Mouse (Mus musculus) urinary bladder, adult 2 months (tissue): ENCODE data around the gene Sfi1. TPM values are rescaled to one million over a fixed set of nuclear protein-coding genes. Genes with fewer than 3 reads are reported as not detected.
"Not testable (repeated sequence)": the region's sequence is repeated elsewhere in the genome, so short reads cannot be mapped to it uniquely, and the experiment has no call there.

Source experiments
- DNase-seq: peaks from one replicate; pipeline ENCODE4 v3.0.0; 2022; ENCODE audit warnings: low spot score
- polyA plus RNA-seq: library from polyadenylated mRNA; depleted of rRNA; stranded (reverse); fragments of >200 nt; gene quantifications from 2 replicates; pipeline ENCODE4 v1.2.3, GENCODE M21; 2012

Gene Sfi1
- polyA plus RNA-seq, 1 experiment, result 38.1 TPM

DNA sequence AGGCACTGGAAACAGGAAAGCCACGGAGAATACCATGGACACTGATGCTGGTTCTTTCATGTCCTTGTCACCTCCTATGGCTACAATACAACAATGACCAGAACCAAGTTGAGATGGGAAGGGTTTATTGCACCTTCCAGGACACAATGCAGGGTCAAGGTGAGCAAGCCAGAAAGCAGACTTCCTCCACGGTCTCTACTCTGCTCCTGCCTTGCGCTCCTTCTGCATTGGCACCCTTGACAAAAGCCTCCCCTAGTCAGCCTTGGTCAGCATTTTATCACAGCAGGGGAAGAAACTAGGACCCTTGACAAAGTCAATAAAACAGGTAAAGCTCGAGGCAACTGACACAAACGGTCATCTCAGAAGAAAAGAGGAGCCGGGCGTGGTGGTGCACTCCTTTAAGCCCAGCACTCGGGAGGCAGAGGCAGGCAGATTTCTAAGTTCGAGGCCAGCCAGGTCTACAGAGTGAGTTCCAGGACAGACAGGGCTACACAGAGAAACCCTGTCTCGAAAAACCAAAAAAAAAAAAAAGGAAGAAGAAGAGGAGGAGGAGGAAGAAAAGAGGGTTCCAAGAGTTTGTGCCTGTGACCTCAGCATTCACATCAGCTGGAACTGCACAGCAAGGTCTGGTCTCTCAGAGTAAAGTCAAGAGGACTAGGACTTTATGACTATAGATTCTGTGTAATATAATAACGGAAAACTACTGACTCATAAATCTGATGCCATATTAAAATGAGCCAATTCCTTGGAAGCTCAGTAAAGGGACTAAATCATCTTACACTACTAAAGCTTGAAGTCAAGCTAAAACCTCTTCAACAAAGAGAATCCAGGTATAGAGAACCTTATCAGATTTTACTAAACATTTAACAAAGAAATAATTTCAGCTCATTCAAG is 19.6 kb downstream of the Sfi1 start:
- DNase-seq, result peak; percentile 97

DNA sequence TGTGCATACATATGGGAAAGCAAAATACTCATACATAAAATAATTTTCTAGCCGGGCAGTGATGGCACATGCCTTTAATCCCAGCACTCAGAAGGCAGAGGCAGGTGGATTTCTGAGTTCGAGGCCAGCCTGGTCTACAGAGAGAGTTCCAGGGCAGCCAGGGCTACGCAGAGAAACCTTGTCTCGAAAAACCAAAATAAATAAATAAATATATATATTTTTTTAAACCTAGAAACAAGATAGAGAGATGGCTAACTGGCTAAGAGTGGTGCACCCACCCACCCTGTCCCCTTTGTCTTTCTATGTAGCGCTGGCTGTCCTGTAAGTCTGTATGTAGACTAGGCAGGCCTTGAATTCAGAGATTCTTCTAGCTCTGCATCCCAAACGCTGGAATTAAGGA is 20.7 kb downstream of the Sfi1 start:
- DNase-seq, result not testable (repeated sequence)

DNA sequence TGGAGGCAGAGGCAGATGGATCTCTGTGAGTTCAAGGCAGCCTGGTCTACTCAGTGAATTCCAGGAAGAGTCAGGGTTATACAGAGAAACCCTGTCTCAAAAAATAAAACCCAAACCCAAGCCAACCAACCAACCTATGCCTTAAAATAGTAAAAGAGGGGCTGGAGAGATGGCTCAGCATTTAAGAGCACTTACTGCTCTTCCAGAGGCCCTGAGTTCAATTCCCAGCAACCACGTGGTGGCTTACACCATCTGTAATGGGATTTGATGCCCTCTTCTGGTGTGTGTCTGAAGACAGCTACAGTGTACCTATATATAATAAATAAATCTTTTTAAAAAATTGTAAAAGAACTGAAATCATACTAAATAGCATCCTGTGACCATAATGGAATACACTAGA is 21.3 kb downstream of the Sfi1 start:
- DNase-seq, result peak; percentile 76

DNA sequence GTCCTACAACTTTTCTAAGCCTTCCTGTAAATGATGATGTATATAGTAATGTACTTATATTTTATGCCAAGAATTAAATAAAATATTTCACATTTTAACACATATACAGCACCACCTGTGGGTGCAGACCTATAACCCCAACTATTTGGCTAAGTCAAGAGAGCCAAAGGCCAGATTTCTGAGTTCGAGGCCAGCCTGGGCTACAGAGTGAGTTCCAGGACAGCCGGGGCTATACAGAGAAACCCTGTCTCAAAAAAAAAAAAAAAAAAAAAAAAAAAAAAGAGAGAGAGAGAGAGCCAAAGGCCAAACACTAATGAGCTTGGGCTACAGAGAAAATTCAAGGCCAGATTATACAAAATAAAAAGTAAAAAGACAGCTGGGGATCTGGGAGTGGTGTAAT is 24.2 kb downstream of the Sfi1 start:
- peak; percentile 68 for DNase-seq

DNA sequence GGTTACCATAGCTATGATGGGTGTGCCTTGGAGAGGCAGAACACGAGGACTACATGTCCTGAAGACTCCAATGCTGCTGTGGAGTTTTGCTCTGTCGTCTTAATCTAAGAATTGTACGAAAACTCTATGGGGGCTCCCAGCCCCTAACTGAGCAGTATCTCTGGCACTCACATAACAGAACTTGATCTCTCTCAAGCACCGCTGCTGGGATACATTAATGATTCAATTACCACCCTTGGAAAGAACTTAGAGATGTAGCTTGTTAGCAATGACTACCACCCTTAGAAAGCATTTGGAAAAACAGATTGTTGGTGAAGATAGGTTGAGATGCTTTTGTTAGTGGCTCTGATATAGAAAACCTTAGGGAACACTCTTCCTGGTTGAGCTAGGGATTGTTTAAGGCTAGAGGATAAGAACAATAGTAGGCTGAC is 25.7 kb downstream of the Sfi1 start:
- DNase-seq, result peak; percentile 75

DNA sequence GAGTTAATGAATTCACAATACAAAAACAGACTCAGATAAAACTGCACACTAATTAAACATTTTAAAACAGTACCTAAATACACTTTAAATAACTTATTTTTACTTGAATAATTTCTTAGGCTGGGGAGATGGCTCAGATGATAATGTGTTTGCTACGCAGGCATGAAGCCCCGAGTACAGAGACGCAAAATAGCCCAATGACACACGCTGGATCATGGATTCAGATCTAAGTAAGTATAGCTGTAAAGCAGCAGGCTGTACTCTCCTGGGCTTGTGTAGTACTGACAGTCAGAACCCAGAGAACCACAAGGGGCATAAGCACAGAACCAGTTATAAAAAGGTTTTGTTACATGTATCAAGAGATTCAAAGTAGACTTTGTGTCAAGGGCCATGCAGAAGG is 26.1 kb downstream of the Sfi1 start:
- DNase-seq, result not testable (repeated sequence)

DNA sequence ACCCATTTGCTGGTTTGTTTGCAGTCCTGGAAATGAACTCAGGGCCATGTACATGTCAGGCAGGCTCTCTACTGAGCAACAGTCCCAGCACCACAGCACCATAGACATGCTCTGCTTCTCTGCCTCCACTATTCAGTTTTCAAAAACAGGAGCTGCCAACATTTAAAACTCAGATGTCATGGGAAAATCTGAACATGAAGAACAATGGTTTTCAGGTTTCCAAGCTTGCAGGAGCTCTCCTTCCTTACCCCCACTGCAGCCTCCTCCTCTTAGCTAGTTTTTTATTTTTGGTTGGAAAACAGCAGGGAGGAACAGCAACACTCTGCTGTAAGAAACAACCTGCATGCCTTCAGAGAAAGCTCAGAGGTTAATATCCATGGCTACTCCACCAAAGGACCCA is 26.9 kb downstream of the Sfi1 start:
- DNase-seq, result not testable (repeated sequence)

DNA sequence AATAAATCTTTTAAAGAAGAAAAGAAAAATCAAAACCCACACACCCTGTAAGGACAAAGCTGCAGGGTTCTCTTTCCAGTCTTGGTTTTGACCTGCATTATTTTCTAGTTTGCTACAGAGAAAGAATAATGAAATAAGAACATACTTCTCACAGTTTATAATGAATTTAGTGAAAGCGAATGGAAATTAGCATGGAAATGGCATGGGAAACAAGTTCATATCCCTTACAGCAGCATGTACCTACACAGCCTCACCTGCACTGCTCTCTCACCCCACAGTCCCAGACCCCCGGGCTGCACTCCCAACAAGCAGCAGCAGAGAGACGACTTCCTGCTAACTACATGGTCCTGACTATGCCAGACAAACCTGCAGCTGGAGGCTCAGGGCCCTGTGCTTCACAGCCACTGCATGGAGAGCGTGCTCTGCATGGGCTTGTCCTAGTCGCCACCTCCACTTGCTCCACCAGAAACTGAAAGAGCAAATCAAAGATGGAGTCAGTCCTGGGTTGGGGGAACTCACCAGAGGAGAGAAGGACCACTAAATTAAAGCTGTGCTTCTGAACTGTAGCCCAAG is 28.0 kb downstream of the Sfi1 start:
- DNase-seq, result not testable (repeated sequence)

DNA sequence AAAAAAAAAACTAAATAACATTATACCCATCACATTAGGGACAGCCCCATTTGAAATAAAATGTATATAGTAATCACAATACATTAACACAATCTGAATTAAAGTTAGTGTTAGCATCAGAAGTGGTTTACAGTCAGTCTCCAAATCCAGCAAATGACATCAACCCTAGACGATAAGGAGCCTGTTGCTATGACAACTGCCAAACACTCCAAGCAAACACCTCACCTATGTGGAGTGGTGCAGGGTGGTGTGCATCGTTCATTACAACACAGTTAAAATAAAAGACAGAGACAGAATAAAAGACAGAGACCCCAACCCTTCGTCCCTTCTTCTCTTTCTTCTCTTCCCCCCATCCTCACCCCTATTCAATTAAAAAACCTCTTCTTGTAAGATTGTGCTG is 29.6 kb downstream of the Sfi1 start:
- not testable (repeated sequence) for DNase-seq

DNA sequence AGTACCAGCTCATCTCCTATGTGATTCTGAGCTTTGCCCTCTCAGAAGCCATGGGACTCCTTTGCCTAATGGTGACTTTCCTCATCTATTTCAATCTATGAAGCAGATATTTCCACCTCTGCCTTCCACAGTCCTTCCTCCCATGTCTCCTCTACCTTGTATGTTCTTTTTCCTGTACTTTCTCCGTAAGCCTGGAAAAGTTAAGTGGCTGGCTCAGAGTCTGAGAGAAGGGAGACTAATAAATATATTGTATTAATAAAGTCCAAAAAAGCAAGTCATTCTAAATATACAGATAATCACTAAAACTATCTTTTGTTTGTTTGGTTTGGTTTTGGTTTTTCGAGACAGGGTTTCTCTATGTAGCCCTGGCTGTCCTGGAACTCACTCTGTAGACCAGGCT is 30.1 kb downstream of the Sfi1 start:
- not testable (repeated sequence) for DNase-seq

DNA sequence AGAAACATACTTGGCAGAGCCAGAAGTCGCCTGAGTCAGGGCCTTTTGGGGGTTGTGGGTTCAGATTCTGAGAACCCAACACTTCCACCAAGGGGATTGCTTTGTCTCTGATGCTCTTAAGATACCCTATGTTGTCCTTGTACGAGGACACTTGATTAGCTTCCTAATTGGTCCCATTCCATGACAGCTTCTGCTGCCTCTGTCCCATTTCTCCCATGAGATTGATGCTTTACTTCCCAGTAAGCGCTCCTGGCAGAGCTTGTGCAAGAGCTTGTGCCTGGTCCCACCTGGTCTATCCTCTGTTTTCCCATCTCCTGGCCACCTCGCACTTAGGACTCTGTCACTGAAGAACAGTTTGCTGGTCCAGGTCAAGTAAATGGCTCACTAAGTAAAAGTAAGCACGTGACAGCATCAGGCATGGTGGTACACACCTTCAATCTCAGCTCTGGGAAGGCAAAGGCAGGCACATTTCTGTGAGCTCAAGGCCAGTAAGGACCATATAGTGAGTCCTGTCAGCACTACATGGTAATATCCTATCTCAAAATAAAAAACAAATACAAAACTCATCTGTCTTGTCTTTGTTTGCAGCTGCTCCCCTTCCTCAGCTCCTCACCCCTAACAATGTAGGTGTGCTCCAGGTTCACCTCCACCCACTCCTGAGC is 30.9 kb downstream of the Sfi1 start:
- peak; percentile 95 for DNase-seq

DNA sequence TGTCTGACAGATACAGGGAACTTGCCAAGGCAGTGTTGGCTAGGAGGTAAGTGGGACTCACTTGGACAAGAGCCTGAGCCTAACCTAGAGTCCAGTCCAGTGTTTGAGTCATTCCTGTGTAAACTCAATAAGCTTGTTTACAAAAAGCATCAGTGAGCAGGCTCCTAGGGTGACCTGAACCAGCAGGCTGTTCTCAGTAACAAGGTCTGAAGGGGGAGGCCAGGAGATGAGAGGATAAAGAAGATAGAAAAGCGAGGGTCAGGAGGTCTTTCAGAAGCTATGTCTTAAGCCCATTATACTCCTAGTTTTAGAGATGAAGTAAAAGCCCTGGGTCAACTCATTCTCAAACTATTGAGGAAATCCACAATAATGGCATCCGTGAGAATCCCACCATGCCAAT is 31.9 kb downstream of the Sfi1 start:
- peak; percentile 79 for DNase-seq

DNA sequence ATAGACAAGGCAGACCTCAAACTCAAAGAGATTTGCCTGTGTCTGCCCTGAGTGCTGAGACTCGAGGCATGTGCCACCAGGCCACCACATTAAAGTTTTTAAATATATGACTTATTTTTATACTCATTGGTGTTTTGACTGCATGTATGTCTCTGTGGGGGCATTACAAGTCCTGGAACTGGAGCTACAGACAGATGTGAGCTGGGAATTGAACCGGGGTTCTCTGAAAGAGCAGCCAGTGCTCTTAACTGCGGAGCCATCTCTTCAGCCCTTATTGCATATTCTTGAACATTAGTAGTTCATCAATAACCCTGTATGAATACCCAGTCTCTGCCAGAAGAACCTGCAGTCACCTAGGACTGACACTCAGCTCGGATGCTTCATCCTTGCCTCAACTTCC is 34.5 kb downstream of the Sfi1 start:
- not testable (repeated sequence) for DNase-seq

DNA sequence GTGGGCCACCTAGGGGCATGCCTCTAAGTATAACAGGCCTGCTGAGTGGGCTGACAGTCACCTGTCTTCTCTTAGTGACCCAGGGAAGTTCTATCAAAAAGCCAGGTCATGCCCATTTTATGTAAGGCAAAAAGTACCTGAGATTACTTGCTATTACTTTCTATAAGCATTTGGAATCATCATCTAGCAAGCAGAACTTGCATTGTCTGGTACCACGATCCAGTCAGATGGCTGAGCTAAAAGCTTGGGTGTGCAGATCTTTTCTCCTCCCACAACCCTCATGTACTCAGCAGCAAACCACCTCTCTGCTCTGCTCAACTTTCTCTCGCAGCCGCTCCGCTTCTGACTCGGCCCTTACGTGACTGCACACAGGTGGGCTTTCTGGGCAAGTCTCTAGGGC is 35.3 kb downstream of the Sfi1 start:
- DNase-seq, result not testable (repeated sequence)

DNA sequence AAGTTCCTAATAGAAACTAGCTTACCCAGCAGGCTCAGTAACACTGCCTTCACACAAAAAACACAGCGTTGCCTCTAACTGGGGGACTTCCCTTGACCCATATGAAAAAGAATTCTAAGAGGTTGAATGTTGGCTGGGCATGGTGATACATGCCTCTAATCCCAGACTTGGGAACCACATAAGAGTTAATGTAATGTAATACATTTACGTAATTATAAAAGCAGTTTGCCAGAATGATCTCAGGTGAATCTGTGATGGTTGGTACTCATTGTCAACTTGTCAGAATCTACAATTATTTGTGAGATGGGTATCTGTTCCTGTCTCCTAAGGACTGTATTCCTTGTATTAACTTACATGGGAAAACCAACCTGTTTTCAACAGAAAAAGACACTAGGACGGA is 36.3 kb downstream of the Sfi1 start:
- DNase-seq, result not testable (repeated sequence)

DNA sequence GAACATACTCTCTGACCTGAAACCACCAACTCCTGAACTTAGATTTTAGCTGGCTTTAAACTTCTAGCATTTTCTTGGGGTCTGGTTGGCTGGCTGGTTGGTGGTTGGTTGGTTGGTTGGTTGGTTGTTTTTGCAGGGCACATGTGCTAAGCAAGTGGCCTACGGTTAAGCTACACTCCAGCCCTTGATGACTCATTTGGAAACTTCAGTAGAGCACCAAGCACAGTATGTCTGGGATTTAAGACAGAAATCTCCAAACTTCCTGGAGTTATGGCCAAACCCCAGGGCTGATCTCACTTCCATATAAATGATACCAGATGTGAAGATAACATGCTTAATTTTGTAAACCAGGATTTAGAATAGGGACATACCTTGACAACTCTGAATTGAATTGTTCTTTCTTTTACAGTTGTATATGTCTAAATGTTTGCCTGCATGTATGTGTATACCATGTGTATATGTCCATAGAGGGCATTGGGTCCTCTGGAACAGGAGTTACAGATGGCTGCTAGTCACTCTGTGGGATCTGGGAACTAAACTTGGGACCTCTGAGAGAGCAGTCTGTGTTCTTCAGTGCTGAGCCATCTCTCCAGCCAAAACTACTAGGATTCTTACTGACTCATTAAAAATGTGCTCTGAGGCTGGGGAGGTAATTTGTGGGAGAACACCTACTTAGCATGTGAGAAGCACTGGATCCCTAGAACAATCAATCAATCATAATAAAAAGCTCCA is 39.4 kb downstream of the Sfi1 start:
- peak; percentile 84 for DNase-seq

DNA sequence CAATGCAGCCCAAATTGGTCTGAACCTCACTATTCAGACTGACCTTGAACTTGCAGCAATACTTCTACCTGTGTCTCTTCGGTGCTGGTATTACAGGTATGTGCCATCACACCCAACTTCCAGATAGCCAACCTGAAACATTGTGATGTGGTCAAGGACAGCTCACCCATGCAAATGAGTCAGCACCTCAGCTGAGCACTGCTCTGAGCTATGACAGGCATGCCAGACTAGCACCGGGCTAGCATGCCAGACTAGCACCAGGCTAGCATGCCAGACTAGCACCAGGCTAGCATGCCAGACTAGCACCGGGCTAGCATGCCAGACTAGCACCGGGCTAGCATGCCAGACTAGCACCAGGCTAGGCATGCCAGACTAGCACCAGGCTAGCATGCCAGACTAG is 41.9 kb downstream of the Sfi1 start:
- DNase-seq, result peak; percentile 59

DNA sequence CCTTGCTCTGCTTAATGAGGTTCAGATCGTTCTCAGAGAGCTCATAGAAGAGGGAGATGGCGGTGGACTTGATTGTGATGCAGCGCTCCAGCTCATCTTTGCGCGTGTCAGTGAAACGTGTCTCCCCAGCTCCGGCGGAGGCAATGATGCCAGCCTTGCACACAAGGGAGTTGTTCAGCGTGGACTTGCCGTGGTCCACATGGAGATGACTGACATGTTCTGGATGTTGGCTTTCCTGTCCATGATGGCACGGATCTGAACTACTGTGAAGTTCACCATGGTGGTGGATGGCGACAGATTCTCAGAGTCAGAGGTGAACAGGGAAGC is 42.6 kb downstream of the Sfi1 start:
- not testable (repeated sequence) for DNase-seq

DNA sequence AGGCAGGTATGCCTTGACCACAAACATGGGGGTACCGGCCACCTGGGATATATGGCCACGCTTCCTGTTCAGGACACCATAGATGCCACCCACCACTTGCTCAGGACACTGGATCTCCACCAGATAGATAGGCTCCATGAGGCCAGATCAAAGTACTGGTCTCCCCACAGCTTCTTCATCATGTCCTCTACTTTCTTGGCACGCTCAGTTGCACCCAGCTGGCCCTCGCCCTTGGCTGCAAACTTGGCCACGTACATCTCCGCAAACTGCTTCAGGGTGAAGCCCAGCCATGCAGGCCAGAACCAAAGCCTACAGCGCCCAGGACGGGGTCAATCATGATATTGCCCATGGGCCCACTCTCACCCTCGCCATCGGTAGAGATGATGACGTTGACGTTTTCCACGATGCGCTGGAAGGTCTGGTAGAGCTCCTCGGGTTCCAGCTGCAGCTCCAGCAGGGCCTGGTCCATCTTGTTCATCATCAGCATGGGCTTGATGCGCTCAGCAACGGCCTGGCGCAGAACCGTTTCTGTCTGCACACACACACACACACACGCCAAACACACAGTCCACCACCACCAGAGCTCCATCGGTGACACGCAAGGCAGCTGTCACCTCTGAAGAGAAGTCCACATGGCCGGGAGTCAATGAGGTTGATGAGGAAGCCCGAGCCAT is 43.1 kb downstream of the Sfi1 start:
- DNase-seq, result not testable (repeated sequence)

DNA sequence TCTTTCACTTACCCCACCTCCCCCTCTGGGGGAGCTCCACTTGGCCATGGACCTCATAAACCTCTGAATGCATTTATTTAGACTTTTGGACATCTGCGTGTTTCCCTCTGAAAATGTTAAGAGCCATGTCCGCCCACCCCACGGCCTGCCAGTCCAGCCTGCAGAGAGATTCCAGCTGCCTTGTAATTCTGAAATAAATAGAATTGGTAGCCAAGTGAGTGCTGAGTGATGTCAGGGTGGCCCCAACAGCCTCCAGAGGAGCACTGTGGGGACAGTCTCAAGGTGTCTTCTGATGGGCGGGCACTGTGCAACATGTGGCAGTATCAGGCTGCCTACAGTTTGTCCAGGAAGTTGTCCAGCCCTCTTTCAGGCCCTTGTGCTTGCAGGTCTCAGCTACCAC is 43.8 kb downstream of the Sfi1 start:
- DNase-seq, result not testable (repeated sequence)

DNA sequence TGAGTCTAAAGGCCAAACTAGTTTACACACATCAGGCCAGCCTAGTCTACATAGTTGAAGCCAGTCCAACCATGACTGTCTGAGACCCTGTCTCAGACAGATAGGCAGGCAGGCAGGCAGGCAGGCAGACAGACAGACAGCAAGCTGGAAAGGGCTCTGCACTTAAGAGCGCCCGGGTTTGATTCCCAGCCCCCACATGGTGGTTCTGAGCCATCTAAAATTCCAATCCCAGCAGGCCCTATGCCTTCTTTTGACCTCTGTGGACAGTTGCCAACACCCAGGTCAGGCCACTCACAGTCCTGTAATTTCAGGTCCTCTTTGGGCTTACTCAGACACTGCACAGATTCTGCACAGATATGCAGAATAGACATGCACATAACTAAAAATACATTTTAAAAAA is 46.5 kb downstream of the Sfi1 start:
- DNase-seq, result not testable (repeated sequence)
